Mouse (Mus musculus) cerebellum, postnatal 14 days (tissue): Measurements from ENCODE around the gene Slc29a1.

ENCODE experiments used
- DNase-seq, 2 experiments: peaks; one replicate each; pipeline ENCODE4 v3.0.0; 2021; ENCODE audit warnings: mixed read lengths in 2 of 2

Slc29a1 gene

DNA sequence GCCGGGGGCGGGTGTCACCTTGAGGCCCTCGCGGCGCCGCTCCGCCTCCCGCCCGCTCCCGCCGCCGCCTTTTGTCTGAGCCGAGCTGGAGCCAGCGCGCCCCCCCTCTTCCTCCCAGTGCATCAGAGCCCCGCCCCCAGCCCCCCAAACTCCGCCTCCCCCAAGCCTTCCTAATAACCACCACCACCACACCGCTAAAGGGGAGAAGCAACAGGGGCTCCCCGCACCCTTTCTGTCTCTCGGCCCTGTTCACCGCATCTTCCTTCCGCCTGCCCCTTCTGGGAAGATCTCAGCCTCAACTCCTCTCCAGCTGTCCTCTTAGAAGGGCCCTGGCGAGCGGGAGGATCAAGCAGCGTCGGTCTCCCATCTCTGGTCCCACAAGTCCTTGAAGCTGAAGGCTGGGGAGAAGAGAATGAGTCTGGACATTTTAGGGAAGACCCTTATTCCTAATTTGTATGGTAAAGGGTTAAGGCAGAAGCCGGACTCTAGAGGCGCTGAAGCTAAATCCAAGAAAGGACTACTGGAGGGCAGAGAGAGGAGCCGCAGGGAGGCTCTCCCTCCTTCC, 49.7 kb downstream of the Slc29a1 start, which contains the start of gene Tmem151b:
Gene Tmem151b (minus strand): TSS at position 61 of the 565 bp plus-strand sequence.
- DNase-seq: peak; percentile 91 to 92

- DNase-seq: peak; percentile 89 to 90
Measured at GRCm38 (mm10) chr17:45548541-45549512, 50.6 kb downstream of the Slc29a1 start.

DNA sequence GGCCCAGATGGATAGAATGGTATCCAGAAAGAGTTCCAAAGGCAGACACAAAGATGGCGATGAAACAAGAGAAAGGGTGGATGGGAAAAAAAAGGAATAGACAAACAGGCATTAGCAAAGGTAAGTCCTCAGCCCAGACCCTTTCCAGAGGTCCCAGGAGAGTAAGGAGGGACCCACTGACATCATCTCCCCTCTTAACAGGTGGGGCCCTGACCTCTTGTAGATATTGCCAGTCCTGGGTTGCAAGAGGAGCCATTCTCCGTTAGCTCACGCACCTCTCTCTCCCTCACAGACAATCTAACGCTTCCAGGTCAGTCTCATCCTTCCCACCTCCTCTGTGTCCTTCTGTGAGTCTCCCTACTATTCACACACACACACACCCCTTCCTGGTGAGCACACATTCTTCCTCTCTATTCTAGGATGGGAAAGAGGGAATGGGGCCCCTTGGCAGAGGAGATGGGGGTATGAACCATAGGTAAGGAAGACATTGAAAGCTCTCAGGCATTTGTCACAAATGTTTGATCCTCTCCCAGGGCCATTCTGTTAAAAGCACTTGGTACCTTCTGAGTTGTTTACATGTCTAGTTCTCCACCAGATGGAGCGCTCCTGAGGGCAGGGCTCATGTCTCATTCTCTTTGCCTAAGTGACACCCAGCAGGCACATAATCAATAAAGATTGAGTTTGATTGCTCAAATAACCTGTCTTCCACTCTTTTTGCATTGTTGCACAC, 51.8 kb downstream of the Slc29a1 start:
- DNase-seq: peak in 1 of 2 experiments; percentile 70

- DNase-seq: peak; percentile 66 to 75
Measured at GRCm38 (mm10) chr17:45546941-45547340, 52.5 kb downstream of the Slc29a1 start.

DNA sequence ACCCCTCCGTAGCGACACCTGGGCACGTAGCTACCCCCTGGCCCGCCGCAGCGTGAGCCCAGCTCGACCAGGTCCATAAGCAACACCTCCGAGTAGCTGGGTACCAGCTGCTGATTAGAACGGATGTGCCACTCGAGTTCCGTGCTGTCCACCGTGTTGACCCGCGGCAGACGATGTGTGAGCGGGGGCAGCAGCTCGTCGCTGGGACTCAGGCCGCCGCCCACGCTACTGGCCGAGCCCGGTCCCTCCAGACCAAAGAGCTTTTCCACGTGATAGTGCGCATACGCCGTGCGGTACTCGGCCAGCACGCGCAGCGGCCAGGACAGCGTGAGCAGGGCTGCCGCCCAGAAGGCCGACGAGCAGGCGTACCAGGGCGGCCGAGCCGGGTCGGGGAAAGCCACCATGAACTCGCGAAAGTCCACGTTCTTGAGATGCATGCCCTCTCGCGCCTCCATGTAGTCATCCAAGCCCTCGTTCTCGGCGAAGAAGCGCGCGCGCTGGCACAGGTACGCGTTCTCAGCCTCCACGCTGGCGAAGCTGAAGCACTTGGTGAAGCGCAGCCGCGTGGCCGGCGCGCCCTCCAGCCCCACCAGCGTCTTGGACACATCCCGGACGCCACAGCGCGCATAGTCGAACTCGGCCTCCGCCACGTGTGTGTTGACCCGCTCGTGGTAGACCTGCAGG, 54.0 kb downstream of the Slc29a1 start:
- DNase-seq: peak; percentile 70 to 76

- DNase-seq: peak; percentile 70 to 75
Measured at GRCm38 (mm10) chr17:45544873-45545277, 54.5 kb downstream of the Slc29a1 start.

GRCm38 (mm10) chr17:45544001-45544872, 55.2 kb downstream of the Slc29a1 start:
- peak; percentile 74 to 78 for DNase-seq

GRCm38 (mm10) chr17:45543115-45543514, 56.3 kb downstream of the Slc29a1 start:
- DNase-seq: no peak

- peak; percentile 83 to 89 for DNase-seq
Measured at GRCm38 (mm10) chr17:45542705-45543104, 56.7 kb downstream of the Slc29a1 start.

GRCm38 (mm10) chr17:45542129-45542528, 57.3 kb downstream of the Slc29a1 start:
- DNase-seq: peak in 1 of 2 experiments; percentile 52

- DNase-seq: peak in 1 of 2 experiments; percentile 56
Measured at GRCm38 (mm10) chr17:45539664-45540063, 59.7 kb downstream of the Slc29a1 start.

- DNase-seq: no peak
Measured at GRCm38 (mm10) chr17:45538394-45538793, 61.0 kb downstream of the Slc29a1 start.

- DNase-seq: no peak
Measured at GRCm38 (mm10) chr17:45536264-45536663, 63.1 kb downstream of the Slc29a1 start.
